Mouse (Mus musculus) kidney, adult 2 months (tissue): Measurements from ENCODE around the gene Wwox.

Source experiments
- CTCF ChIP-seq: fragments of 200-500 bp; conservative IDR thresholded peaks from 2 replicates; pipeline ENCODE4 v1.5.1; 2011; ENCODE audit warnings: low read depth, mild to moderate bottlenecking, control low read depth, low read length, moderate library complexity, mixed read lengths; ENCODE audit not compliant: insufficient read depth, insufficient read length
- POLR2A ChIP-seq: fragments of 200-500 bp; IDR thresholded peaks from one replicate; pipeline ENCODE4 v1.6.1; 2011; ENCODE audit warnings: low read depth, low read length, control low read depth

- TF ChIP-seq POLR2A = no peak
- no peak for TF ChIP-seq CTCF
Measured at GRCm38 (mm10) chr8:114876161-114876611, 436.7 kb downstream of the Wwox start.
